In genomic region chr8:95879823-95880222, GRCm38 (mm10) we compare ENCODE assay signal across 20 mouse cellular contexts. TPM values are rescaled to one million over a fixed set of nuclear protein-coding genes. Genes with fewer than 3 reads are reported as not detected.
DNase-seq lines count a peak whose midpoint lies in the region; ATAC-seq and TF ChIP-seq lines count a peak whose summit lies in the region.
"Had no signal": no experiment of that assay in that cellular context is flagged by ENCODE, and none has a peak within 500 bp of the region (broad histone marks: within the 10 kb centered on the region; RNA-seq: fewer than 3 reads in every experiment).

No protein-coding gene starts in this region.

- H3K27me3 ChIP-seq in liver, embryonic 15.5 days, result no peaks in the 10 kb centered on the region
- H3K27me3 ChIP-seq in liver, postnatal 0 days (ENCODE audit: insufficient read depth, low read length), result no peaks in the 10 kb centered on the region
- H3K27me3 ChIP-seq: hindbrain, embryonic 13.5 days had no signal

- peaks cover 30% of the 10 kb centered on the region for H3K36me3 ChIP-seq in liver, embryonic 15.5 days (replicated peaks)
- H3K36me3 ChIP-seq in liver, postnatal 0 days (replicated peaks; ENCODE audit: insufficient read depth, low read length), result peaks cover 27% of the 10 kb centered on the region

- WGBS in liver, embryonic 15.5 days (ENCODE audit: insufficient replicate concordance), result 70% methylated on average over 4 of the region's 4 CpGs
- 61% methylated on average over 4 of the region's 4 CpGs for WGBS in liver, postnatal 0 days (ENCODE audit: insufficient replicate concordance)

- no peak for TF ChIP-seq CTCF in liver, postnatal 0 days (IDR thresholded peaks at IDR 0.05; ENCODE audit: low read depth)

- 0 out of 2 replicates have a peak overlapping the region, but pooled peaks have one; percentile 10 for H3K27ac ChIP-seq in liver, embryonic 15.5 days (replicated peaks)
- peak overlapping the region; percentile 75 for H3K27ac ChIP-seq in liver, postnatal 0 days (ENCODE audit: low read depth)
- H3K27ac ChIP-seq: embryonic facial prominence, embryonic 10.5 days; forebrain, embryonic 10.5 days; hindbrain, embryonic 13.5 days; hindbrain, postnatal 0 days had no signal

- no peak for TF ChIP-seq EP300 in liver, postnatal 0 days (IDR thresholded peaks at IDR 0.05; ENCODE audit: low read depth)

- no peak overlapping the region for H3K4me2 ChIP-seq in liver, embryonic 15.5 days
- H3K4me2 ChIP-seq in liver, postnatal 0 days (ENCODE audit: low read depth, low read length), result no peak overlapping the region
- H3K4me2 ChIP-seq: hindbrain, embryonic 13.5 days had no signal

- DNase-seq in heart, adult 11 months, result peak; percentile 21
- no peak for DNase-seq in heart, adult 8-10 months (ENCODE audit: low spot score)
- DNase-seq in liver (no peak), 416B (ENCODE audit: low read depth) (peak; percentile 34), MN1 (ENCODE audit: low spot score) (no peak)
- DNase-seq in liver, postnatal 0 days, result peak; percentile 27
- DNase-seq in right cerebral cortex, postnatal 36 days (ENCODE audit: low spot score in 2 of 2), result no peak
- DNase-seq: adrenal gland, adult 8-10 months; adrenal gland, postnatal 36 days; cerebellum, adult 2 months; cerebellum, postnatal 10 days; gastrocnemius, adult 2 months; gastrocnemius, postnatal 25 days; heart, adult 18-20 months; heart, postnatal 10 days had no signal

- peak; percentile 48 for ATAC-seq in liver, embryonic 15.5 days (ENCODE audit: insufficient read depth)
- ATAC-seq in liver, postnatal 0 days, result peak; percentile 90
- ATAC-seq: hindbrain, postnatal 0 days had no signal

- H3K4me1 ChIP-seq in liver, embryonic 15.5 days (replicated peaks), result peaks cover 26% of the 10 kb centered on the region
- H3K4me1 ChIP-seq in liver, postnatal 0 days (ENCODE audit: insufficient read depth), result peaks cover 17% of the 10 kb centered on the region

- no peaks in the 10 kb centered on the region for H3K9me3 ChIP-seq in liver, embryonic 15.5 days (replicated peaks)
- no peaks in the 10 kb centered on the region for H3K9me3 ChIP-seq in liver, postnatal 0 days (ENCODE audit: low read length)
- H3K9me3 ChIP-seq: hindbrain, embryonic 13.5 days had no signal

- H3K9ac ChIP-seq in liver, embryonic 15.5 days, result no peak overlapping the region
- H3K9ac ChIP-seq in liver, postnatal 0 days (replicated peaks), result no peak overlapping the region
- H3K9ac ChIP-seq: hindbrain, embryonic 13.5 days had no signal

- H3K4me3 ChIP-seq in liver, embryonic 15.5 days (replicated peaks), result no peak overlapping the region
- H3K4me3 ChIP-seq in liver, postnatal 0 days (ENCODE audit: low read depth, low read length), result no peak overlapping the region
- H3K4me3 ChIP-seq: embryonic facial prominence, embryonic 10.5 days; forebrain, embryonic 10.5 days; gastrocnemius, adult 2 months; hindbrain, embryonic 13.5 days had no signal

RNA-seq across cellular contexts. Expression of gene Got2, which starts 8.5 kb away (rescaled TPM):
- total RNA-seq in heart, adult 8-10 months (2022), result 100 to 1,000 TPM; 775 to 831 (median 786) TPM
- polyA plus RNA-seq in liver, embryonic 15.5 days (2015; fragmentation: Nextera tagmentation; extraction: Ambion mirVana), result 223 and 238 TPM in 2 replicates
- polyA plus RNA-seq in liver, postnatal 0 days (2015; fragmentation: Nextera tagmentation; extraction: Ambion mirVana), result 299 and 308 TPM in 2 replicates

RNA-seq across cellular contexts. Expression of gene Slc38a7, which starts 26.5 kb away (rescaled TPM):
- 10 to 100 TPM; 11.2 to 13.5 (median 12.4) TPM for total RNA-seq in heart, adult 8-10 months (2022)
- polyA plus RNA-seq in liver, embryonic 15.5 days (2015; fragmentation: Nextera tagmentation; extraction: Ambion mirVana), result 8.0 and 8.2 TPM in 2 replicates
- polyA plus RNA-seq in liver, postnatal 0 days (2015; fragmentation: Nextera tagmentation; extraction: Ambion mirVana), result 7.0 and 9.4 TPM in 2 replicates

RNA-seq across cellular contexts. Expression of gene Sap18b, which starts 54.7 kb away (rescaled TPM):
- 100 to 1,000 TPM in 1 of 4 experiments, 10 to 100 TPM in 3; 63.8 to 106 (median 80.1) TPM for total RNA-seq in heart, adult 8-10 months (2022)
- 164 and 202 TPM in 2 replicates for polyA plus RNA-seq in liver, embryonic 15.5 days (2015; fragmentation: Nextera tagmentation; extraction: Ambion mirVana)
- 281 and 290 TPM in 2 replicates for polyA plus RNA-seq in liver, postnatal 0 days (2015; fragmentation: Nextera tagmentation; extraction: Ambion mirVana)

Comparison
In these comparisons a context has a peak if more than half of its experiments do, and no peak if none do; other contexts are left out.
1. DNase-seq: peak in heart, adult 11 months (single experiment), 416B (single experiment) and liver, postnatal 0 days (single experiment); none in heart, adult 8-10 months (single experiment), liver (single experiment), right cerebral cortex, postnatal 36 days (0 of 2) and MN1 (single experiment).